Mouse (Mus musculus): ENCODE measurements around the gene Gpr139.

The Gpr139 gene

GRCm38 (mm10) chr7:119184341-119185143 lies at the start of gene Gpr139:
Gene Gpr139, minus strand, starts transcription at chr7:119184603.
- DNase-seq (ENCODE audit: low spot score), result no peak

- DNase-seq (ENCODE audit: low spot score), result no peak
These were observed 46.6 kb upstream of the Gpr139 start for GRCm38 (mm10) chr7:119230971-119231370.

DNA sequence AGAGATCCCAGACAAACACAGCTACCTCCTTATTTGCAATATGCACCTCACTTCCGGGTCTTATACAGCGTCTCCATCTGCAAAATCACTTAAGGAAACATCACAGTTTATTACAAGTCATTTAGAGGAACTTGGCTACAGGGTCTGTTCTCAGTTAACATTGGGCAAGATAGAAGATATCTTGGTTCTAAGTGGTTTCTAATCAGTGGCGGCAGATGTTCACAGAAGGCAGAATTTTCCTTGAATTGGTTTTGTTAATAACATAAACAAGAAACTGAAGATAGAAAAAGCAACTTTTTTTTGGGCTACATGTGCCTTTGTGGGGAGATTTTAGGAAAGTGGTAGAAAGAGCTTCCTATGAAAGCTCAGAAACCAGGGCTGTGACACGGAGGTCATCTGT lies 38.3 kb upstream of the Gpr139 start:
- DNase-seq (ENCODE audit: low spot score), result no peak

DNA sequence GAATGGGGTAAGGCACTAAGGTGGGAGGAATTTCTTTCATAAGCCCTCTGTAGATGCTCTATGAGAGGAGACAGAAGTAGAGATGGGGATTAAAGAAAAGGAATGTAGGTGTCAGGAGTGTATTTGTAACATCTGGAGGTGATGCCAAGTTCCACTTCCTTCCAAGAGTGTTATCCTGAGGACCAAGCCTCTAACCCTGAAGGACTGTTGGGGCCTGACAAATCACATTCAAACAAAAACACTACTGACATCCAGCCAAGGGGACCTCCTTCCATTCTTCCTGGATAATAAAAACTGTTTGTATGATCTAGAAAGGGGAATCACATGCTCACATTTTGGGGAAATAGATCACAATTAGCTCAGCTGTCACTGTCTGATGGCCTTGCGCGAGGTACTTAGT lies 34.7 kb upstream of the Gpr139 start:
- no peak for DNase-seq (ENCODE audit: low spot score)

DNA sequence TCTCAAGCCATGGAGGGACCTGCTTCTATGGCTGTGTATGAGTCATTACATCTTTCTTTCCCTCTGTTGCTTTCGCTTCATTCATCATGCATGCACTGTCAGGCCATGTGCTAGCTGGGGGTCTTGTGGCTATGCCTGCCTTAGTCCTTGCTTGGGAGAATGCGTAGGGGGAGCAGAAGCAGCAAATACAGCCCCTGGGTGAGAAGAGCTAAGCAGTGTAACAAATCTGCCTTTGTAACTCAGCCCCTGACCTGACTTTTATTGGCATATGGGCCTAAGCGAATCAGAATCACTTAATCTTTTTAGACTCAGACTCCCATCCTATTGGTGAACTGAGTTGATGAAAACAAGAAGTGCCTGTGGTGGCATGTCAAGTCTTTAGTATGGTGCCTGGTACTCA lies 22.8 kb upstream of the Gpr139 start:
- DNase-seq (ENCODE audit: low spot score), result no peak

DNA sequence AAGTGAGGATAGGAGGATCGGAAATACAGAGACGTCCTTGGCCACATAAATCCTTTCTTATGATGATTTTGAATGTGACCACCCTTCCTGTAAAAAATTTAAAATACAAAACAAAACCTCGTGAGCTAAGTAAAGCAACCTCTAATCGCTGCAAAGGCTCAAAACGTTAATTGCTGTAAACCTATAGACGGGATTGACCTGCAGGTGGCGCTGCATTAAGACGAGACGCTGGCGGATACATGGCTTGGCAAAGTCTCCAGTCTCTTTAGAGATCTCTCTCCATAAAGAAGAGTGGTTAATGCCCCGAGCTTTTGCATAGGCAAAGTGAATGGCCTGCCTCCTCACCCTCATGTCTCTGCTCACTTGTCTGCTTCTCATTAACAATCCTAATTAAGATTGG lies 2.0 kb upstream of the Gpr139 start:
- DNase-seq (ENCODE audit: low spot score), result no peak

DNA sequence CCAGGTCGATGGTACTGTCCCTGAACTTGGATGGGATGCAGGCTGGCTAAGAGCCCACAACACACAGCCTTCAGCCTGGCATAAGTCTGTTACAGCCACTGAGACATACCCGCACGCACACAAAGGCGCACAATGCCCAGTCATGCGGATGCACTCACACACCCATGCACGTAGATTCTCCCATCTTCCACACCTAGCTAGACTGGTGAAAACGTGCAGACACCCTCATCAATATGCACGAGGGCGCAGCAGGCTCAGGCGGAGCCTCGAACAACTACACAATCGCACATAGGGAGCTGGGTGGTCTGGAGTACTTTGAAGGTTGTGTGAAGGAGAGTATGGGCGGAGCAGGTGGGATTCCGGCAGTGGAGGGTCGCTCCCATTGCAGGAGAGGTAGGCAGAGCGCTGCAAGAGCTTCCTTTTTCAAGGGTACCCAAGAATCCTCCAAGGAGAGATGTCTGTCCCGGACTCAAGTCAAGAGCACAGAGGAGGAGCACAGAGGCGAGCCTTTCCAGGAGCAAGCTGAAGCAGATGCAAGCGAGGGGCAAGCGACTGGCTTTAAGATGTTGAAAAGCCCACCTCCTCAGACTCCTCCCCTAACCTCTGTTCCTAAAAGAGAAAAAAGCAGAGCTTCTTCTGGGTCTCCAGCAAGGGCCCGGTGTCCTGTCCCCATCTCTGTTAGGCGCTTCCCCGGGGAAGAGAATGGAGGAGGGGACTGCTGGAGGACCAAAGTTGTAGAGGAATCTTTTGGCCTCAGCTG lies 958 bp upstream of the Gpr139 start:
- DNase-seq (ENCODE audit: low spot score), result no peak

DNA sequence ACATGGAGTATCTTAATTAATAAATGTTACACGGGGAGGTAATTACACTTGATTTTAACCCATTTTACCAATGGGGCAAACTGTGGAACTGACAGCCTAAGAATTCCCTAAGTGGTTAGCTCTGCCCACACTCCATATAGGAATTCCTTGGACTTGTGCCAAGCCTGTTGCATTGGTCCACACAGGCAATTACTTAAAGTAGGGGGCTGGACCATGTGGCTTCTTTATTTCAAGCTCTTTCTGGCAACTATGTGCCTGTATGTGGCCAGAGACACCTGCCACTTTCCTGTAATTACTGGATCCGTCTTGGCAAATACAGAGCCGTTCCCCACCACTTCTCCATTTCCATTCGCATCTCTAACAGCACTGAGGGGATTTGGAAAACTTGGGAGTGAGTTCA lies 3.4 kb downstream of the Gpr139 start:
- no peak for DNase-seq (ENCODE audit: low spot score)

DNA sequence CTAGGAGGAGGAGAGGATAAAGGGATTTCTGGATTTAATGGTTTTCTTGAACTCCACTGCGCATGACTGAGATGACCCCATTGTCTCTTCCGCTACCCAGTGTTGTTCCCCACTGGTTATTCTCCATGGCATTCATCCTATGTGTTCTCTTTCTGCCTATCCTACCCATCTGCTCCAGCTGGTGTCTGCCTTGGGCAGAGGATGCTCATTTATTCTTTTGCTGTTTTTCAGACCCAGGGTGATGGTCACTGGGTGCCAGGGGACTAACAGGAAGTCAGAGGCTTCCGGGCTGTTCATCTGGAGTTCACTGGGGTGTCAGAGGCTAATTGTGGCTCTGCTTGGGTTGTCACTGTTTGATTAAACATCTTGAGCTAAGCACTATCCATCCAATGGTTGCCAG lies 24.4 kb downstream of the Gpr139 start:
- no peak for DNase-seq (ENCODE audit: low spot score)

DNA sequence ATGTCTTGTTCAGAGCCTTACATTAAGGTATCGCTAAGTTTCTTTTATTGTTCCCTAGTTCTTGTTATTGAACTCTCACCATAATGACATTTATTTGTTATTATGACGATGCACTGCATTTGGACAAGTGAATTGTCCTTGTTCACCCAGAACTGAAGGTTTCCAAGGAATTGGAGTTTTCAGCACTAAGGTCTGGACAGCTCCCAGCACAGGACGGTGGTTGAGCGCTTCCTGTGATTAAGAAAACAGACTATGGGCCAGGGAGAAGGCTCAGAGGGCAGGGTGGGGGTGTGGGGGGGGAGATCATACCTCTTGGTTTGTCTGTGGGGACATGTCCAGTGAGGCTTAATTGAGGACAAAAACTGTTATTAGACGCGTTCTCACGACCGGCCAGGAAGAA lies 72.6 kb downstream of the Gpr139 start:
- DNase-seq (ENCODE audit: low spot score), result no peak

- no peak for DNase-seq (ENCODE audit: low spot score)
These were observed 78.5 kb downstream of the Gpr139 start for GRCm38 (mm10) chr7:119105878-119106277.

DNA sequence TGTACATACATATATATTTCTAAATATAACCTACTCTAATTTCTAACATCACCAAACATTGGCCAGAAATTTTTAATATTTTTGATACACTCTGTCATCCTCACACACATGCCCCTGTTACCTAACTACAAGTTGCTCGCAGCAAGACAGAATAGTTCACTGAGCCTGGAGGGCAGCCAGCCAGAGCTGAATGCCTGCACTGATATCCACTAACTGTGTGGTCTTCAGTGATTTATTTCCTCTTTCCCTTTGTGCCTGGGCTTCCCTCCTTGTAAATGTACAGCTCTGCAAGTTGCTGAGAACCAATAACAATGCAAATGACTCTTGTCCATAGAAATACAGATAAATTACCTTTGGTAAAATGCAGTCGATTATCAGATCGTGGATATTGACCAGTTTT lies 87.8 kb downstream of the Gpr139 start:
- no peak for DNase-seq (ENCODE audit: low spot score)

Measured in MN1 (cell line).